Mouse (Mus musculus): ENCODE data around the gene Atf2.
"Not testable (repeated sequence)": the region's sequence is repeated elsewhere in the genome, so short reads cannot be mapped to it uniquely, and the experiment has no call there.

The Atf2 gene

DNA sequence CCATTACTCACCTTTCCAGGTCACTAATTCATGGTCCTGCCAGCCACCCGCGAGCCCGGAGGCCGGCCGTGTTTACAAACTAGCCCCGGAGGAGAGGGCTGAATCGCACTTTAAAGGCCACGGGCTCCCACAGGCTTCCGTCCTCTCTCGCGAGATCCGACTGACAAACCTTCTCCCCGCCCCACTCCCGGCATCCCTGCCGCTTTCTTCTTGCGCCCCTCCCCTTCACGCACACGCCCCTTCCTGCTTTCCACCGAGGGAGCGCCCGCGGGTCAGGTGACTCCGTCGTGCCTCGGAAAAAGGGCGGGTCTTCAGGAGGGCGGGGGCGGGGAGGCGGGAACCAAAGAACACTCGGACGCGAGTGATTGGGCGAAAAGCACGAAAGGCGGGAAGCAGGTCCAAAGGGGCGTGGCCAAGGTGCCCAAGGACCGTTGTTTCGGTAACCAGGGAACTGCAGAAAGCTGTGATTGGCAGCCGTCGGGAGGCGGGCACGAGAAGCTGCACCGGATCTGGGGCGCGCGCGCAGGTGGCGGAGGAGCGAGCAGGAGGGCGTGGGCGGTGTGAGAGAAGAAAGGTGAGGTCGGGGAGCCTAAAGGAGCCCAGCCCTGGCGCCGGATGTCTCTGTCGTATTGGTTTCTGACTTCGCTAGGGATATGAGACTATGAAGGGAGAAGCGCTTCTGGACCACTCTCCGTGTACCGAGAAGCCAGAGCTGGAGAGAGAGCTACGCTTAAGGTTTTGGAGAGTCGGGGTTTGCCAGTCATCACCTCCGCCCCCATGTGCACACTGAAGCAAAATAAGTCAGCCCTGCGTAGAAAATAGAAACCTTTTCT lies at the start of gene Atf2:
Atf2 (minus strand) TSS at position 176 of the 833 bp plus-strand sequence.
- peak; percentile 99 for DNase-seq

DNA sequence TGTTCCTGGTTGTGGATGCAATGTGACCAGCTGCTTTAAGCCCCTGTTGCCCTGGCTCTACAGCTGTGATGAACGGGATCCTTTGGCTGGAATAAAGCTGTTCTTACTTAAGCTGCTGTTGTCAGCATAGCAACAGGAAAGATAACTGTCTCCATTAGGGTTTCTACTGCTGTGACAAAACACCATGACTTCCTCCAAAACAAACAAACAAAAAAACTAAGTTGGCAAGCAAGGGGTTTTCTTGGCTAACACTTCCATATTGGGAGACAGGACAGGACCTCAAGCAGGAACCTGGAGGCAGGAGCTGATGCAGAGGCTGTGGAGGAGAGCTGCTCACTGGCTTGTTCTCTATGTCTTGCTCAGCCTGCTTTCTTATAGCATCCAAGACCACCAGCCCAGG lies 48.8 kb upstream of the Atf2 start:
- no peak for DNase-seq

DNA sequence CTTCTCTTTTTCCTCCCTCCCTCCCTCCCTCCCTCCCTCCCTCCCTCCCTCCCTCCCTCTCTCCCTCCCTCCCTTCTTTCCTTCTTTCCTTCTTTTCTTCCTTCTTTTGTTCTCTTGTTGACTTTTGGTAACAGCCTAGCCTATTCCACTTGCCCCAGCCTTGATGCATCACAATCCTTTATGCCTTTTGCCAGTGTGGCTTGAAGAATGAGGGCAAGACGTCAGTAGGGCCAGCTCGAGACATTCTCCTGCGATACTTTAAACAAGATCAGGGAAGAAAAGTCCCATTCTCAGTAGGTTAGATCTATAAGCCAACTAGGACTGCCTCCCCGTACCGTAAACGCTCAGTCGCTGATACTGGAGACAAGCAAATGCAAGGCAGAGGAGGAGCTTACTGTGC lies 48.0 kb upstream of the Atf2 start:
- no peak for DNase-seq

DNA sequence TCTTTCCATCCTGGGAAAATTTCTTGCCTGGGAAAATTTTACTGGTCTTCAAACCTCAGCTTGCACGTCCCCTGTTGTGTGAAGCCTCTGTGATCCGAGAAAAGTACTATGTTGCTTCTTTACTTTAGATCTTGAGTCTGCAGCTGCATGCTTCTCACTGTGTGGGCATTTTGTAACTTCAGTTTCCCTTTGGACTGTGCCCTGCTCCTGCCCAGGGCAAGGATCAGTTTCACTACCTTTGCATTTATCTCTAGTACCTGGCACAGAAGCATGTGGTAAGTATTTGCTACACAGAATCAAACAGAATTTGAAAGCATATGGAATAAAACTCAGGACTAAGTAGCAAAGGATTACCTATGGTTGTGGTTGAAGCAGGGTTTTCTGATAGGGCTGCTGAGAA lies 46.5 kb upstream of the Atf2 start:
- DNase-seq: no peak

DNA sequence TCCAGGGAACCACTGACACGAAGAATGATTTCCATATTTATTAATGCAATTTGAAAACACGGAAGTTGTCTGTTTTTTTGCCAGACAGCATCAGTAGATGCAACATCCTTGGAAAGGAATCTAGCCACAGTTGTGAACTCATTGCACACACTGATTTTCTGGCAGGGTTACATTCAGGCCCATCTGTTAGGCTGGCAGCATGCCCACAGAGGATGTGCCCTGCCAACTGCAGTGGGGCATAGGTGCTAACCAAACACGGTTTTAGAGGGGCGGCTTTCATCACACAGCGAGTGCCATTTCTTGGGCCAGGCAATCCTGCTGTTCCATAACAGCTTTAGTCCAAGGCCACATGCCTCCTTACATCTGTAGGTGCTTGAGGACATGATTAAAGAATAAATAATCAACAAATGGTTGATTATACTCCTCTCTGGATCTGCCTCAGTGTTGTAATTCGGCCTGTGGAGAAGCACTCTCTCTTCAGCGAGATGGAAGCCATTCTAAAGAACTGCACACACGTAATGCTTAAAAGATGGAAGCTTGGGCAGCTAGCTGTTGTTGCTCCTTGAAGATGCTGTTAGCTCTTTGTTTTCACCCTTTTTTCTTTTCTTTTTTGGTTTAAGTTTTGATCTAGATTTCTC lies 40.4 kb upstream of the Atf2 start:
- no peak for DNase-seq

DNA sequence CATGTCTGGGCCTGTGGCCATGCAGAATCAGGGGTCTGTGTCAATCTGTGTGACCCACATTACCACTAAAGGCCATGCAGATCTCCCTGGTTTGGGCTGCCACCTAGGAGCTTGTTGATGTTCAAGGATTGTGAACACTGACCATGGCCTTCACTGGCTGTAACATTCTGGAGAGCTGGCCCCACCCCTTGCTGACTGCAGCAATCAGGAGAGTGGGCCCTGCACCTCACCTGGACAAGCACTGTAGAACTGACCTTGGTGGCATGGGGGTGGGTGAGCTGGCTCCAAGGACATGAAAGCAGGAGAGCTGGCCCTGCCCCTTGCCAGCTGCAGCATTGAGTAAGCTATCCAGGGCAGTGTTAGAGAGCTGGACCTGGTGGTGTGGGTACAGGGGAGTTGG lies 35.3 kb upstream of the Atf2 start:
- no peak for DNase-seq

DNA sequence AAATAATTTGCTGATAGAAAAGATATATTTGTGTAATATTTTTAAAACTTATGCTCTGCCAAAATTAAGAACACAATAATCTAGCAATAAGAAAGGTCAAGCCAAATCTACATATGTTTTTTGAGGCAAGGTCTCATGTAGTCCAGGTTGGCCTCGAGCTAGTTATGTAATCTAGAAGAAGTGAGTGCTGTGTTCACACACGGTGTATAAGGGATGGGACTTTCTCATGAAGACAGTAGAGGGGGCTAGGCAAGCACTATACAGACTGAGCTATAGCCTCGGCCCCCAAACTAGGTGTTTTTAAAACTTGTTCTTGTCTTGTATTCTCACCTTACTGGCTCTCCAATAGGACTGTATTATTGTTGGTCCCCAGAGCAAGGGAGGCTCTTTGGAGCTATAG lies 33.1 kb upstream of the Atf2 start:
- DNase-seq: no peak

DNA sequence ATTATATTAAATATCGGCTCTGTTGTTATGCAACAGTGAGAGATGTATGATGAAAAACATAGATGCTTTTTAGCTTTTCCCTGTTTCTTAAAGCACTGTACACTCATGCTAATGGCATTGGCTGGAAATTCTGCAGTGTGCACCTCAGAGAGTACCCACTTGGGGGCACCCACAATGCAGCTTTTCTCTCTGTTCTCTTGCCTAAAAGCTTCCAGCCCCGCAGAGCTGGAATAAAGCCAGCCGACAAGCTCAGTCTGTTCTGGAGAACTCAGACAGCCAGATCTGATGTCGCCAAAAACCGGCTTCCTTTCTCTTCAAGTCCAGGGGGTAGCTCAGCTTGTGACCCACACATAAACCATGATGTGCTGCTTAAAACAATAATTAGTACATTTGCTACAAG lies 32.6 kb upstream of the Atf2 start:
- peak; percentile 40 for DNase-seq

DNA sequence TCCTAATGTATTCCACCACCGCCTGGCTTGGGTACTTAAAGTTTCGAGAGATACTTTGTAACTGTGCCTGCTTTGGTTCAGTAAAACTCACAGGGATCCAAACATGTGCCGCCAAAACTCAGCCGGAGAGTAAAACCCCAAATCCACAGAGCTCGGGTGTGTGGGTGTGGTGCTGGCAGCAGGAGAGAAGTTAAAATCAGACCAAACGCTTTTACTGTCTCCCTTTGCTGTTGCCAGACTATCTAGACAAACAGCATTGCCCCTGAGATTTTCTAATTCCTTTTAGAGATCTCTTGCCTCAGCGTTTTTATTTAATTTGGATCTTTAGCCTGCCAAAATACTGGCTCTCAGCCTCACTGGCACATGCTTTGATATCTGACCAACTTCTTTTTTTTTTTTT lies 27.2 kb upstream of the Atf2 start:
- DNase-seq: no peak

DNA sequence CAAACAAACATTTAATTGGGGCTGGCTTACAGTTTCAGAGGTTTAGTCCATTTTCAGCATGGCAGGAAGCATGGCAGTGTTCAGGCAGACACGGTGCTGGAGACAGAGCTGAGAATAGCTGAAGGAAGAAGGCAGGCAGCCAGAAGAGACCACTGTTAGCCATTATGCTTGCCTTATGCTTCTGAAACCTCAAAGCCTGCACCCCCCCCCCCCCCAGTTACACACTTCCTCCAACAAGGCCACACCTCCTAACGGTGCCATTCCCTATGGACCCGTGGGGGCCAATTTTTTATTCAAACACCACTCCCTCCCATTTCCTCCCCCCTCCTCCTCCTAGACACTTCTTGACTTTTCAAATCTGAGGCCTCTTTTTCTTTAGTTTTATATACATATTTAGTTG lies 19.8 kb upstream of the Atf2 start:
- DNase-seq: no peak

DNA sequence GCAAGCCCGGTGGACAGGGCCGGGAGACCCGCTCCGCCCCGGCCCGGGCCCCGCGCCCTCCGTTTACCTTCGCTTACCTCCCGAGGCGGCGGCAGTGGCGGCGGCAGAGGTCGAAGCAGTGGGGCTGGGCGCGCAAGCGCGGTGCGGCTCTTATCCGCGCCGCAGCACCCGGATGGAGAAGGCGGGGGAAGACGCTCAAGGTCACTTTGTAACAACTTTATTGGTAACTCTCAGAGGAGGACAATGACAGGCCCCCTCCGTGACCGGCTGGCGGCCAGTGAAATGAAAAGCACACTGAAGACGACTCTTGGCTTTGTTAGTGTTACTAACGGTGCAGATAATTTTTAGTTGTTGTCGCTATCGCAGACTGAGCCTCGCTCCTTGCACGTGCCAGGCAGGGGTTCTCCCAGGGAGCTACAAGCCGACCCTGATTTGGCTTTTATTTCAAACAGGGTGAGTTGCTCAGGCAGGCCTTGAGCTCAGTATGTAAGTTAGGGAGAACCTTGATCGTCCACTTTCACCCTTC lies 18.8 kb upstream of the Atf2 start, which contains the start of gene Atp5g3:
Atp5g3 (minus strand) TSS at position 152 of the 526 bp plus-strand sequence.
- peak; percentile 95 for DNase-seq

DNA sequence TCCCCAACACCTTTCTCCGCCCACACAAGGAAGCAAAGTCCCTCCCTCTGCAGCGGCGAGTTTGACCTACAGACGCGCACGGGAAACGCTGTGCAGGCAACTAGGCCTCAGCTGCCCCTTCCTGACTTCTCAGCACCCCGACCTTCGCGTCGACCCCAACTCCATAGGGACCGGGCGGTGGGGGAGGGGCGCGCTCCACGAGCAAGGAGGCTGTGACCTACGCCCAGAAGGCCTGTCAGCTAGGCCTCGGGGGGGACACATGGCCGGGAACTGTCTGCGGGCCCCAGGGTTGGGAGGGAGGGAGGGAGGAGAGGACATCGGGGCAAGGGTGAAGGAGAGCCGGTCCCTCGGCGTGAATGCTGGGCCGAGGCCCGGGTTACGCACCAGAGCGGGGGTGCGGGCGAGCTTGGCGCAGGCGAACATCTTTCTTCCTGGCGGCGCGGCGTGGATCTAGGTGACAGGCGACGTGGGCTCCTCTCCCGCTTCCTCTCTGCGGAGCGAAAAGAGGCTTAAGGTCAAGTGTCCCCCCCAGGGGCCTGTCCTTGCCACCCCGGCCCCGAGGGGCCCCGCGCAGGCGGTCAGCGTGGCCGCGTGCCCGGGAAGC lies 18.2 kb upstream of the Atf2 start:
- peak; percentile 74 for DNase-seq

DNA sequence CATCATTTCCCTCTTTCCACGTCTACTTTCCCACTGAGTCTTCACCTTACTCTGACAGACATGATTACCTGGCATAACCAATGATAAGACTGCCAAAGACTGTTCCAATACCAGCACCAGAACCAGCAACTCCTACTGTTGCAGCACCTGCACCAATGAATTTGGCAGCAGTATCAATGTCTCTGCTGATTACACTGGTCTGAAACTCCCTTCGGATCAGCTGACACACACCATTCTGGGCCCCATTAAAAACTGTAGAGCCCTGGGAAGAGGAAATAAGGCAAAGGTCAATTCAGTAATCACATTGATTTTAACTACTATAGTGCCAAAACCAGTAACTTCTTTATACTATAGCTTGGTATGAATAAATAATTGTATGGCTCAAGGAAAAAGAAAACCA lies 16.7 kb upstream of the Atf2 start:
- no peak for DNase-seq

DNA sequence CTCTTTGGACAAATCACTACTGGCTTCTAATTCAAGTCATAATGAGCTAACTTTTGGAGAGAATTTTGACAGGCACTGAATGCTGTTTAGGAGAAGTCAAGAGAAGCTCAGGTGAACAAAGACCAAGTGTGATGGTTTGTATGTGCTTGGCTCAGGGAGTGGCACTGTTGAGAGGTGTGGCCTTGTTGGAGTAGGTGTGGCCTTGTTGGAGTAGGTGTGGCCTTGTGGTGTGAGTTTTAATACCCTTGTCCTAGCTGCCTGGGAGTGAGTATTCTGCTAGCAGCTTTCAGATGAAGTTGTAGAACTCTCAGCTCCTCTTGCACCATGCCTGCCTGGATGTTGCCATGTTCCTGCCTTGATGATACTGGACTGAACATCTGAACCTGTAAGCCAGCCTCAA lies 12.2 kb upstream of the Atf2 start:
- DNase-seq: not testable (repeated sequence)

DNA sequence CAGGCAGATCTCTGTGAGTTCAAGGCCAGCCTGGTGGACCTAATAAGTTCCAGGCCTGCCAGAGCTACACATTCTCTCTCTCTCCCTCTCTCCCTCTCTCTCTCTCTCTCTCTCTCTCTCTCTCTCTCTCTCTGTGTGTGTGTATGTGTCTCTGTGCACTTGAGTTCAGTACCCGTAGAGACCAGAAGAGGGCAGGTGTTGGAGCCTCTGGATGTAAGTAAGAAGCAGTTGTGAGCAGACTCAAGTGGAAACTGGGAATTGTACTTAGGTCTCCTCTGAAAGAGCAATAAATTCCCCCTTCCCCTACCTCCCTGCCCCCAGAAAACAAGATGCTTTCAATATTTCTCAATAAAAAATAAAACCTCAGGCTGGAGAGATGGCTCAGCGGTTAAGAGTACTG lies 11.1 kb upstream of the Atf2 start:
- no peak for DNase-seq

DNA sequence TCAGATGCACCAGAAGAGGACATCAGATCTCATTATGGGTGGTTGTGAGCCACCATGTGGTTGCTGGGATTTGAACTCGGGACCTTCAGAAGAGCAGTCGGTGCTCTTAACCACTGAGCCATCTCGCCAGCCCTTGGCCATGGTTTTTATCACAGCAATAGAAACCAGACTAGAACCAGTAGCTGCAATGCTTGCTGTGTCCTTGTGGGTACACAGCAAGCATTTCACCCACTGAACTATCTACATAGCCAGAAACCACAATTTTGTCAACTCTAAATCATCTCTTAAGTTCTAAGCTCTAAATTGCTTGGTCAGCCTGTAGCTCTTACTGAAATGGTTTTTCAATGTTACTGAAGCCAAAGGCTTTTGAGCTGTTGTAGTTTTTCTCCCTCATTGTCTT lies 9.9 kb upstream of the Atf2 start:
- DNase-seq: not testable (repeated sequence)

DNA sequence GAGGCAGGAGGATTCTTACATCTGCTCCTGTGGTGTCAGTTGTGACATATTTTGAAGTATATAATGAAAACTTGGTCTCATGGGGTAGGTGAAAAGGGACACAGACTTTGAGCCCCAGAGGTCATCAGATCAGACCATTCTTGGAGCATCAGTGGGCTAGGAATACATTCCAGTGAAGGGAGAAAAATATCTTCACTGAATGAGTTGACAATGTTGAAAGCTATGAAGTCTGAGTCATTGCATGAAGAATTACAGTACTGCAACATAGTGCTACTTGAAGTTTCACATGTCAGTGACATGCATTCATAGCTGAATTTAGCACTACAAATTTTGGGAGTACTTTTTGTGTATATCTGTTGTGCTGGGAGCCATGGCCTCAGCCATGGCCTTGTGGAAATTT lies 8.7 kb upstream of the Atf2 start:
- DNase-seq: no peak

DNA sequence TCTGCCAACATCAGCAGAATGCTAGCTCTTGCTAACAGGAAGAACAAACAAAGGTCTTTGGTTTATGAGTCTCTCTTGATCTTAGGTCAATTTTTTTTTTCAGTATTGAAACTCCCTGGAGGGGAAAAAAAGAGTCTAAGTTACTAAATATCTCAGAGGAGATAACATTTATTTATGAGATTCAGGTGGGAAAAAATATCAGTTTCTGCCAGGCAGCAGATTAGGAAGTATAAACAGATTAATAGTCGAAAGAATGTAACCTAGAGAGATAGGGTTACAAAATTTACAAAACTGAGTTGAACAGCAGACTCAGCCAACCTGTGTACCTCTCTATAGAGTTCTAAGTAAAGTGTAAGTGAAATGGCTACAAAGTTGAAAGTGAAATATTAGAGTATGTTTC lies 7.9 kb upstream of the Atf2 start:
- DNase-seq: no peak

DNA sequence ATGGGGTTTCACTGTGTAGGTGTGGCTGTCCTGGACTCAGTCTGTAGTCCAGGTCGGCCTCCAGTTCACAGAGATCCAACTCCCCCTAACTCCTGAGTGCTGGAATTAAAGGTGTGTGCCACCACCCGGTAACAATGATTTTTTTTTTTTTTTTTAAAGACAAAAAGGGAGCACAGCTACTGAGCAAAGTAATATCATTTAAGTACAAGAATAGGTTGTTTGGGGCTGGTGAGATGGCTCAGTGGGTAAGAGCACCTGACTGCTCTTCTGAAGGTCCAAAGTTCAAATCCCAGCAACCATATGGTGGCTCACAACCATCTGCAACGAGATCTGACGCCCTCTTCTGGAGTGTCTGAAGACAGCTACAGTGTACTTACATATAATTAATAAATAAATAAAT lies 4.5 kb upstream of the Atf2 start:
- not testable (repeated sequence) for DNase-seq

DNA sequence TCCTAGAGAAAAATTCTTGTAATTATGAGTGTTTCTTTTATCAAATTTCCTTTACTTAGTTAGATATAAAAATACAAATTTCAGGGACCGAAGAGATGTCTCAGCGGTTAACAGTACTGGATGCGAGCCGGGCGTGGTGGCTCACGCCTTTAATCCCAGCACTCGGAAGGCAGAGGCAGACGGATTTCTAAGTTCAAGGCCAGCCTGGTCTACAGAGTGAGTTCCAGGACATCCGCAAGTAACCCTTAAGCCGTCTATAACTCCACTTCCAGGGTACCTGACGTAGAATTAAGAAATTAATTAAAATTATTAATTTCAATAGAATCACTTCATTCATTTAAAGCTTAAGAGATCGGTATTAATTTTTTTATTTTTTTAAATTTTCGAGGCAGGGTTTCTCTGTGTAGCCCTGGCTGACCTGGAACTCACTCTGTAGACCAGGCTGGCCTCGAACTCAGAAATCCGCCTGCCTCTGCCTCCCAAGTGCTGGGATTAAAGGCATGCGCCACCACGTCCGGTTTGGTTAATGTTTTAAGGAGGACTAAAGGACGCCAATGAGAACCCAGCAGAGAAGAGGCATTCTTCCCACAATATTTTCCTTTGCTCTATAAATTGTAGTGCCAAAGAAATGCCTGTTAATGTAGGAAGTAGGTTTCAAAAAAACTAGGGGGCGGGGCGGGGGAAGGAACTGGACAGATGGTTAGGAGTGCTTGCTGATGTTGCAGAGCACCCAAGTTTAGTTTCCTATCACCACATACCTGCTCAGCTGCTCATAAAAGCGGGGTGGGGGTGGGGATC lies 1.2 kb upstream of the Atf2 start:
- DNase-seq: peak; percentile 18

DNA sequence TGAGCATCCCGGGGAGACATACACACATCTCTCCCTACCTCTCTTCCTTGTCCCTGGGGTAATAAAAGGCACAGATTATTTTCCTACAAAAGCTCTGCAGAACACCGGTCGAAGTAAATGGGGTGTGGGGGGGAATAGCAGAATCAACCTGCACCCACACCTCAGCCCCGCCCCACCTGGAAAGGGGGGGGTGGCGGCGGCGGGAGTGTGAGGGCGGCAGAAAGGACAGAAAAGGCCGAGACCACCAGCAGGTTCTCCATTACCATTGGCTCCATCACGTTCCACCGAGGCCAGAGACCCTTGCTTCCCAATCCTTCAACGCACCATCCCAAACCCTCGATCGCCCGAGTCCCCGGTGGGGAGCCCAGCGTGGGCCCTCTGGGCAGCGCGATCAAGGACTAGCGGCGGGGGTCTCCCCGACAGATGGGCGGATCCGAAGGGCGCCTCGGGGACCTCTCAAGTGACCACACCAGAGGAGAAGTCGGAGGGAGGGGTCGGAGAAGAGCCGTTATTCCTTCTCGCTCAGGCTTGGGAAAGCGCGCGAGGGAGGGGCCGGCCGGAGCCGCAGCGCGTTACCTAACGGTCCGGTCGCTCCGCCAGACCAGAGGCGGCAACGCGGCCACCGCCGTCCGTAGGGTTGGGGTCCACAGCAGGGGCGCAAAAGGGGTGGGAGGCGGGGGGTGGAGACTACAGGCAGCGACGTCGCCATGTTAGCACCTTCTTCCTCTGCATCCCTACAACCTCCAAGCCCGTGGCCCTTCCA lies 557 bp downstream of the Atf2 start:
- DNase-seq: no peak

DNA sequence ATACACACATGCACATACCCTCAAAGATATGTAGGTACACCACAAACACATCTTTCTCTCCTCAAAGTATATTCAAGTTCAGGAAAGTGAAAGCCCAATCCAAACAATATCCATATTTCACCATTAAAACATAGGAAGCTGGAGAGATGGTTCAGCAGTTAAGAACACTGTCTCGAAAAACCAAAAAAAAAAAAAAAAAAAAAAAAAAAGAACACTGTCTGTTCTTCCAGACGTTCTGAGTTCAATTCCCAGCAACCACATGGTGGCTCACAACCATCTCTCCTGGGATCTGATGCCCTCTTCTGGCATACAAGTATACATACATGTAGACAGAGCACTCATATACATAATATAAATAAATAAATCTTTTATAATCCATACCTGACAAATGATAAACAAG lies 6.4 kb downstream of the Atf2 start:
- no peak for DNase-seq

All from thymus, postnatal 4 days (tissue).